Mouse (Mus musculus) liver, embryonic 15.5 days (tissue): Measurements from ENCODE around the gene Zbtb44. TPM values are rescaled to one million over a fixed set of nuclear protein-coding genes. Genes with fewer than 3 reads are reported as not detected.

Experiments used
- ATAC-seq: fragments of 200-750 bp; cut with Nextera tagmentation; 2 replicates; pipeline ENCODE4 v1.8.0; 2017; ENCODE audit warnings: moderate number of reproducible peaks, mild to moderate bottlenecking, moderate library complexity; ENCODE audit not compliant: insufficient read depth
- H3K27ac ChIP-seq: fragments of 300-500 bp; sonication (generic); replicated peaks from 2 replicates; pipeline ENCODE4 v1.5.1; 2015; ENCODE audit warnings: mild to moderate bottlenecking, inconsistent platforms
- H3K27me3 ChIP-seq: fragments of 300-500 bp; sonication (generic); 2 replicates; pipeline ENCODE4 v1.6.1; 2015; ENCODE audit warnings: mild to moderate bottlenecking, inconsistent platforms
- H3K36me3 ChIP-seq: fragments of 300-500 bp; sonication (generic); replicated peaks from 2 replicates; pipeline ENCODE4 v1.6.1; 2015; ENCODE audit warnings: moderate library complexity, mild to moderate bottlenecking, inconsistent platforms
- H3K4me1 ChIP-seq: fragments of 300-500 bp; sonication (generic); replicated peaks from 2 replicates; pipeline ENCODE4 v1.6.1; 2015; ENCODE audit warnings: inconsistent platforms
- H3K4me2 ChIP-seq: fragments of 300-500 bp; sonication (generic); 2 replicates; pipeline ENCODE4 v1.6.1; 2015; ENCODE audit warnings: moderate library complexity, mild to moderate bottlenecking, inconsistent platforms
- H3K4me3 ChIP-seq: fragments of 300-500 bp; sonication (generic); replicated peaks from 2 replicates; pipeline ENCODE4 v1.5.1; 2015; ENCODE audit warnings: mild to moderate bottlenecking, inconsistent platforms
- H3K9ac ChIP-seq: fragments of 300-500 bp; sonication (generic); 2 replicates; pipeline ENCODE4 v1.6.1; 2015; ENCODE audit warnings: moderate library complexity, mild to moderate bottlenecking, inconsistent platforms
- H3K9me3 ChIP-seq: fragments of 300-500 bp; sonication (generic); replicated peaks from 2 replicates; pipeline ENCODE4 v1.6.1; 2016; ENCODE audit warnings: inconsistent platforms
- whole genome bisulfite sequencing: fragments of 180-500 bp; shearing (Covaris S2); methylation state at CpG from one replicate; pipeline ENCODE4 v1.1.7; 2015; ENCODE audit warnings: mixed read lengths; ENCODE audit not compliant: insufficient replicate concordance; 5-methylcytosine and 5-hydroxymethylcytosine counted together
- polyA plus RNA-seq: library from polyadenylated mRNA; unstranded; fragments of >200 nt; fragmentation: Nextera tagmentation; extraction: Ambion mirVana; gene quantifications from 2 replicates; pipeline ENCODE4 v1.2.1, GENCODE M21; 2015

Zbtb44 gene
- polyA plus RNA-seq, 1 experiment from 2014 or later: 7.2 TPM

DNA sequence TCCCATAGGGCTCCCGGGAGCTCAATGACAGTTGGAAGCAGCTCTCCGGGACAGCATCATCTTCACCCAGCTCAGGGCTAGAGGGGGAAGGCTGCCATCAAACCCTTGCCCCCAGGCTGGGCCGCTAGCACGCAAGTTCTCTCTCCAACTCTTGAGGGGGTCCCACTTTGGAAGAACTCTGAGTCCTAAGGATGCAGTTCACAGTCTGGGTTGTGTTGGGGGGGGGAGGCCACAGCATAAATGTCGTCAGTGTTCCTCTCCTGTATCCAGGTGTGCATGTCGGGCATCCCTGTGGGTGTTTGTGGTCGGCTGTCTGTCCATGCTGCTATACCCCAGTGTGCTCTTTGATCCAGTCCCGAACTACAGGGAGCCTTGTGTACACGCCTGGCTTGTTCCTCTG is 59.1 kb downstream of the Zbtb44 start:
- ATAC-seq: no peak
- H3K27ac ChIP-seq: no peak overlapping the region
- peaks cover 10% of the 10 kb centered on the region for H3K27me3 ChIP-seq
- H3K4me2 ChIP-seq: no peak overlapping the region
- no peak overlapping the region for H3K4me3 ChIP-seq
- H3K9me3 ChIP-seq: no peaks in the 10 kb centered on the region
- no peak overlapping the region for H3K9ac ChIP-seq
- H3K4me1 ChIP-seq: no peaks in the 10 kb centered on the region
- H3K36me3 ChIP-seq: no peaks in the 10 kb centered on the region
- 69% methylated on average over 9 of the region's 9 CpGs for WGBS

DNA sequence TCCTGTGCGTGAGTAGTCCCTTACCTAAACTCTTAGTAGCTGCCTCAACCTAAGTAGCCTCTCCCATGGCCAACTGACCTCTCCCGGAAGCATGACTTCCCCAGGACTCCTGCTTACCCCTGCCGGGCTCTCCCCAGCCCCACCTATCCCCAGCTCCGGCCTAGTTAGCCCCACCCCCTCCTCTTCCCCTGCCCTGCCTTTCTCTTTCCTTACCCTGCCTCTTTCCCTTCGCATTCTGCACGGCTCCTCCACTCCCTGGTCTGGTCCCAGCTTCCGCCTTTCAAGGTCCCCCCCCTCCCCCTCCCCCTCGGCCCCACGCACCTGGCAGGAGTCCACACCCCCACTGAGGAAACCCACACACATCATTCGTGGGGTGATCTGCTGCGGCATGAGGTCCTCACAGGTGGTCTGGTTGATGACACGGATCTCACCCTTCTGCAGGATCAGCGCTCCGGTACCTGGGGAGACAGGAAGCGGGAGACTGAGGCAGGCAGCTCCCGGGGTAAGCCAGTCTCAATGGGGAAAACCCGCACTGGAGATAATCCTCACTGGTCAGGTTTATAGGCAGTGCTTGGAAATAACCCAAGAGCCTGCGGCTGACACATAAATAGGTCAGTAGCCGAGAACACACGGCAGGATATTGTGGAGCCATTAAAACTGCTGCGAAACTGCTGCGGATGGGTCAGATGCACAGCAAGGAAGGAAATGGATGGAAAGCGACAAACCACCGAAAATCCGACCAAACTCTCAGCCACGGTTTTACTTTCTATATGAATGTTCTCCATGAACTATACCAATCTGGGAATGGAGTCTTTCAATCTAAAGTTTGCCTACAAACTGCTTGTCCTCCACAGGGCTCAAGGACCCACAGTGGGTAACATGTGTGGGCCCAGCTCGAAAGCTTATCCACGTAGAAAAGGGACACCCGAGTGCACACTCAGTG is 59.9 kb downstream of the Zbtb44 start:
- Histone ChIP-seq H3K9ac (no peak overlapping the region), H3K4me2 (no peak overlapping the region), H3K27ac (no peak overlapping the region), H3K27me3 (peaks cover 10% of the 10 kb centered on the region), H3K4me1 (no peaks in the 10 kb centered on the region), H3K36me3 (no peaks in the 10 kb centered on the region), H3K4me3 (no peak overlapping the region), H3K9me3 (no peaks in the 10 kb centered on the region)
- 67% methylated on average over 29 of the region's 29 CpGs for WGBS
- ATAC-seq: no peak

DNA sequence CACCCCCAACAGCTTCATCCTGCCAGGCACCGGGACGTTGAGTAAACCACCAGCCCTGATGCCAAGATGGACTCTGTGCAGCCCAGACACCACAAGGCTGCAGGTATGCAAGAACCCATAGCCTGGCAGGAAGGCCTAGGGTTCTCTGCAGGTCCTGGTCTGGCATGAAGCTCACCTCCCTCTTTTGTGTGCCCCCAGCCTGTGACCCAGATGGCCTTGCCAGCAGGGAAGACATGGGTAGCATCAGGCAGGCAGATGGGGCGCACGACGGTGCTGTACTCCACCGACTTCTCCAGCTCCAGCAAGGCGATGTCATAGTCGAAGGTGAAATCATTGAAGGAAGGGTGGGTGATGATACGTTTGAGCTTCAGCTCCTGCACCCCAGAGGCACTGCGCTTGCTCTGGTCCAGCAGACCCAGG is 60.7 kb downstream of the Zbtb44 start:
- no peak overlapping the region for H3K27ac ChIP-seq
- H3K36me3 ChIP-seq: no peaks in the 10 kb centered on the region
- no peaks in the 10 kb centered on the region for H3K9me3 ChIP-seq
- no peak for ATAC-seq
- H3K4me3 ChIP-seq: no peak overlapping the region
- no peaks in the 10 kb centered on the region for H3K4me1 ChIP-seq
- 84% methylated on average over 10 of the region's 10 CpGs for WGBS
- no peak overlapping the region for H3K9ac ChIP-seq
- H3K27me3 ChIP-seq: peaks cover 10% of the 10 kb centered on the region; the same call in 1 of the 2 replicates
- H3K4me2 ChIP-seq: no peak overlapping the region

DNA sequence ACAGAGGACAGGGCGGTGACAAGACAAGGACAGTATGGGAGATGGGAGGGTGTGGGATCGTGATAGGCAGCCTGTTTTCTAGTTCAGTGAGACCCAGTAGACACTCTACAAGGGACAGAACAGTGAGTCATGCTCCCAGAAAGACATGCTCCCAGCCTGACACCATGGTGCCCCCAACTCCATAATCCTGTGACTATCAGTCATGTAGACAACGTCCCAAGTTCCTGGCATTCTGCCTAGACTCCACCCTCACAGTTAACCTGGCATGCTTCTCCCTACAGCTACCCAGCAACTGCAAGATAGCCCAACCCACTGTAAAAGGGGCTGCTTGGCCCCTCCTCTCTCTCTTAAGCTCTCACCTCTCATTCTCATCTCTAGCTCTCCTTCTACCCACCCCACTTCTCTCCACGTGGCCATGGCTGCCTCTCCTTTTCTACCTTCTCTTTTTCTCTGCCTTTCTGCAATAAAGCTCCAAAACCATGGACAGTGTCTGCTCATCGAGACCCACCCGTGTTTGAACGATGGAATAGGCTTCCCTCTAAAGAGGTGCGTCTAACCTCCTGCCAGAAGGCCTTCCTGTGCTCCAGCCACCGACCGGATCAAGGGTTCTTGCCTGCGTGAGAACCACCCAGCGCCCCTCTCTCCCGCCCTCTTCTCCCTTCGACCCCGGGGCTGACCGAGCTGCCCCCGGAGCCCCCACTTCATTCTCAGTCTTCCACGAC is 61.8 kb downstream of the Zbtb44 start:
- Histone ChIP-seq H3K27ac (no peak overlapping the region), H3K9me3 (no peaks in the 10 kb centered on the region), H3K36me3 (no peaks in the 10 kb centered on the region), H3K4me1 (no peaks in the 10 kb centered on the region), H3K9ac (no peak overlapping the region), H3K4me2 (no peak overlapping the region), H3K27me3 (peaks cover 2% of the 10 kb centered on the region; the same call in 1 of the 2 replicates), H3K4me3 (no peak overlapping the region)
- no peak for ATAC-seq
- WGBS: 77% methylated on average over 18 of the region's 18 CpGs

DNA sequence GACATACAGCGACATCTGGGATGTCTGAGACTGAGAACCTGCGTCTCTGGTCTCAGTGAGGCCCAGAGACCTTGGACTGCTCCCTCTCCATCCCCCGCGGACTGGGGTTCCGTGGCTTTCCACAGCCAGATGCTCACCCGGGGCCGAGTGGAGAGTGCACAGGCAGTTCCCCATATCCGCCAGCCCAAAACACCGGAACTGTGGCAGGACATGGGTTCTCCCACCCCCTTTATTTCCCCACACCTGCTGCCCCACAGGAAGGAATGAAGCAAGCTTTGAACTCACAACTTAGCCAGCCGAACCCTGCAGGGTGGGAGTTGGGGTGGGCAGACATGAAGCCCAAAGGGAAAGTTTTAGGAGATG is 62.4 kb downstream of the Zbtb44 start:
- no peak overlapping the region for H3K4me3 ChIP-seq
- H3K4me1 ChIP-seq: no peaks in the 10 kb centered on the region
- H3K4me2 ChIP-seq: no peak overlapping the region
- H3K27me3 ChIP-seq: no peaks in the 10 kb centered on the region
- no peak for ATAC-seq
- no peaks in the 10 kb centered on the region for H3K36me3 ChIP-seq
- no peak overlapping the region for H3K9ac ChIP-seq
- 77% methylated on average over 10 of the region's 10 CpGs for WGBS
- H3K9me3 ChIP-seq: no peaks in the 10 kb centered on the region
- H3K27ac ChIP-seq: no peak overlapping the region

DNA sequence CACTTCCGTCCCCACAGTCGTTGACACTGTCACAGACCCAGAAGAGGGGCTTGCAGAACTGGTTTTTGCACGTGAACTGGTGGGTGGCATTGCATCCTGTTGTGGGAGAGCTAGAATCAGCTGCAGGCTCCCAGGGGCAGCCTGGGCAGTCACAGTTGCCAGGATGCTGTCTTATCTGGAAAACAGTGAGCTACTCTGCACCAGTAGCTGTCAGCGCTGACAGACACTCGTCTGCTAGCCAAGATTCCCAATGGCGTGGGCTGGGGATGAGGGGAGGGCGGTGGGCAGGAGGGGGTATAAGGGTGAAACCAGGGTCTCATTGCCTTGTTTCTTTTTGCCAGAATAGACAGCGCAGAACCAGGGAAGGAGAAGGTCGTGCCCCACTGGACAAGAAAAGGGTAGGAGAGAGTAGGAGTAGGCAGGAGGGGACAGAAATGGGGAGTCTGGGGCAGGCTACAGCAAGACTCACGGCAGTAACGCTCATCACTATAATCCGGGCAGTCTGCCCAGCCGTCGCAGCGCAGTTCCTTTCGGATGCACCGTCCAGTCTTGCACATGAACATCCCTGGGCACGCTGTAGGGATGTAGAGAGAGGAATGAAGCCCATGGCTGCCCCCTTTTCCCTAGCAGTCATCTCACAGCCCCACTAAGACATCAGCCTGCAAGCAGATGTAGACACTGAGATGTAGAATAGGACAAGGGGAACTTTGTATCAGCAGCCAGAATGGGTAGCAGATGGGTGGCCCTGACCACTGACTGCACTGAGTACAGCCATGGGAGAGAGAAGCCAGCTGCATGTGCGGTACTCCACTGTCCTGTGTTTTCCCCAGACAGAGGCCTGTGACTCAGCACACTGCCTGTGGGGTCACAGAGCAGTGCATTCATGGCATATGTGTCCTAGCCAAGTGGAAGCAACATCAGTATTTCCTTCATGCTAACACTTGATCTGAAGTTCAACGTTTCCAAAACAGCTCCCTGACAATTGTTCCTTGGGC is 66.9 kb downstream of the Zbtb44 start:
- 74% methylated on average over 20 of the region's 20 CpGs for WGBS
- Histone ChIP-seq H3K27me3 (no peaks in the 10 kb centered on the region), H3K4me3 (no peak overlapping the region), H3K36me3 (no peaks in the 10 kb centered on the region), H3K9ac (no peak overlapping the region), H3K9me3 (no peaks in the 10 kb centered on the region), H3K4me1 (no peaks in the 10 kb centered on the region), H3K4me2 (no peak overlapping the region), H3K27ac (no peak overlapping the region)
- ATAC-seq: no peak

DNA sequence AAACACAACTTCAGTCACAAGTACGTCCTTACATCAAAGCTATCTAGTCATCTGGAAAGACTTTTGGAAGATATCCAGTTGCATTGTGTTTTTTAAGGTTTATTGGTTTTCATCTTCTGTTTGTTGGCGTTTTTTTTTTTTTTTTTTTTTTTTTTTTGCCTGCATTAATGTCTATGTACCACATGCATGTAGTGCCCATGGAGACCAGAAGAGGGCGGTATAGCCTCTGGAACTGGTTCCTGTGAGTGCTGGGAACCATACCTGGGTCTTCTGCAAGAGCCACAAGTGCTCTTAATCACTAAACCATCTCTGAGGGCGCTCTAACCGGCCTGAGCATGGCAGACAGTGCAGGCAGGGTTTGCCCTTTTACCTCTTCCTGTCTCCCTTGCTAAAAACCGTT is 67.7 kb downstream of the Zbtb44 start:
- no peak overlapping the region for H3K4me2 ChIP-seq
- H3K27ac ChIP-seq: no peak overlapping the region
- no peak overlapping the region for H3K9ac ChIP-seq
- no peak for ATAC-seq
- 55% methylated on average over 6 of the region's 6 CpGs for WGBS
- no peaks in the 10 kb centered on the region for H3K36me3 ChIP-seq
- no peaks in the 10 kb centered on the region for H3K27me3 ChIP-seq
- no peaks in the 10 kb centered on the region for H3K4me1 ChIP-seq
- no peak overlapping the region for H3K4me3 ChIP-seq
- H3K9me3 ChIP-seq: no peaks in the 10 kb centered on the region

DNA sequence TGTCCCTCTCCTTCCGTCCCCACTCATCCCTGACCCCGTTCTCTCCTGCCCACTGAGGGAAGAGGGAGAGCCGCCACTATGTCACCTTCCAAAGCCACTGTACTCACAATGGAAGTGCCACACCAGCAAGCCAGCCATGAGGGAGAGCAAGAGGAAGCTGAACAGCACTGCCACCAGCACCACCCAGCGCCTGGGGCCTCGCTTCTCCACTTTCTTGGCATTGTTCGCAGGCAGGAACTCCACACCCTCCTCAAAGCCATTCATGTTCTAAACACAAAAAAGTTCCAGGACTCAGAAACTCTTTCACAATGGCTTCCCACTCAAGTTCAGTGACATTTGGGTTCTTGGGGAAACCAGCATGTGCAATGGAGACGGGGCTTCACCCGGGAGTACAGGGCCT is 78.0 kb downstream of the Zbtb44 start:
- Histone ChIP-seq H3K9ac (no peak overlapping the region), H3K36me3 (no peaks in the 10 kb centered on the region), H3K27ac (no peak overlapping the region), H3K4me2 (no peak overlapping the region), H3K27me3 (no peaks in the 10 kb centered on the region), H3K9me3 (no peaks in the 10 kb centered on the region), H3K4me3 (no peak overlapping the region), H3K4me1 (no peaks in the 10 kb centered on the region)
- no peak for ATAC-seq
- WGBS: 71% methylated on average over 8 of the region's 8 CpGs

DNA sequence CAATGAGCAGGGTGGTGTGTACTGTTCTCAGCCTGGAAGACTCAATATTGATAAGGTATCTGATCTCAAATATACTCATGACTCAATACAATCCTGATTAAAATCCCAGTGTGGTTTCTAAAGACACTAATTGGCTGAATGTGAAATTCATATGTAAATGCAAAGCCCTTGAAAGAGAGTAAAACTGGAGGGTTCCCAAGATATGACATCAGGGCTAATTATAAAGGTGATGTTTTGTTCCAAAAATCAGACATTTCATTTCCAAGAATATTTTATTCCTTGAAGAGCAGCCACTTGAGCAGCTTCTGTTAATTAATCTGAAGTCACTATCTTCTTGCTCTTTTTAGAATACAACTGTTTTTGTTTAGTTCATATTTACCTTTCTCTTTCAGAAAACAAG is 85.1 kb downstream of the Zbtb44 start:
- Histone ChIP-seq H3K36me3 (no peaks in the 10 kb centered on the region), H3K9me3 (no peaks in the 10 kb centered on the region), H3K9ac (no peak overlapping the region), H3K27ac (no peak overlapping the region), H3K4me1 (no peaks in the 10 kb centered on the region), H3K4me3 (no peak overlapping the region), H3K4me2 (no peak overlapping the region), H3K27me3 (peaks cover 13% of the 10 kb centered on the region; the same call in 1 of the 2 replicates)
- ATAC-seq: no peak

DNA sequence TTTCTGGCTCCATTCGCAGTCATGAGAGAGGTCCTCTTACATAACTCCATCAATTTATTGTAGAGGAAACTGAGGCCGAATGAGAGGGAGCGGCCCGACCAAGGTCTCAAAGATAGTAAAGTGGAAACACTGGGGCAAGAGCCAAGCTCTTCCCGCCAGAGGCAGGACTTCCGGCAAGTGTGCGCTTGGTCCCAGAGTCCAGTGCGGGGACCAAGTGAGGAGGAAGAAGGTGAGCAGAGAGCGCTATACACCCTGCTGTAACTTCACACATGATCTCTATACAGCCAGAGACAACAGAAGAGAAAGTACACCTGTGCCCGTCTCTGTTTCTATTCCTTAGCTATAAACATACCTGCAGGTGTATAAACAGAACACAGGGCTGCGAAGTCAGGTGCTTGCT is 86.6 kb downstream of the Zbtb44 start:
- Histone ChIP-seq H3K9me3 (no peaks in the 10 kb centered on the region), H3K4me2 (no peak overlapping the region), H3K9ac (no peak overlapping the region), H3K4me1 (no peaks in the 10 kb centered on the region), H3K36me3 (no peaks in the 10 kb centered on the region), H3K27ac (no peak overlapping the region), H3K4me3 (no peak overlapping the region), H3K27me3 (peaks cover 19% of the 10 kb centered on the region; the same call in 1 of the 2 replicates)
- ATAC-seq: no peak
- WGBS: 76% methylated on average over 11 of the region's 11 CpGs

DNA sequence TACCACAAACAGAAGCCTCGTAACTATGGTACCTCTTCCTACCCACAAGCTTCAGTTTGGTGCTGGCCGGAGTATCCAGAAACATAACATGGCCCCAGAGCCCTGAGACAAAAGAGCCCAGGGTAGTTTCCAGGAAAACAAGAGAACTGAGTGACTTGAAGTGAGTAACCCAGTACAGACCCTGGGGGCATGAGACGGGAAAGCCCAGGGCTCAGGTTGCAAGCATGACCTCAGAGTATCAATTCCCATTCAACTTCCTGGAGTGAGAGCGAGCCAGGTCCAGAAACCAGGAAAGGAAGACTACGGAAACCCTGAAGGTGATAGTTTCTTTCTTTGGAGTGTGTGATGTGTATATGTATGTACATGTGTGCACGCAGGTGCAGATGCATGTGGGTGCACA is 87.0 kb downstream of the Zbtb44 start:
- Histone ChIP-seq H3K4me3 (no peak overlapping the region), H3K27ac (no peak overlapping the region), H3K4me1 (no peaks in the 10 kb centered on the region), H3K36me3 (no peaks in the 10 kb centered on the region), H3K9me3 (no peaks in the 10 kb centered on the region), H3K27me3 (peaks cover 19% of the 10 kb centered on the region; the same call in 1 of the 2 replicates), H3K9ac (no peak overlapping the region), H3K4me2 (no peak overlapping the region)
- ATAC-seq: no peak
- 65% methylated on average over 6 of the region's 6 CpGs for WGBS
